ENCODE assay signal across 14 mouse cellular contexts in genomic region chr11:55008230-55008629, GRCm38 (mm10).
"Had no signal": no experiment of that assay in that cellular context is flagged by ENCODE, and none has a peak within 500 bp of the region (broad histone marks: within the 10 kb centered on the region; RNA-seq: fewer than 3 reads in every experiment).

No protein-coding gene starts in this region.

- ATAC-seq: intestine, postnatal 0 days had no signal

- H3K4me1 ChIP-seq: liver, embryonic 13.5 days; neural tube, embryonic 13.5 days had no signal

- H3K27me3 ChIP-seq: liver, embryonic 13.5 days; neural tube, embryonic 13.5 days had no signal

- H3K27ac ChIP-seq: kidney, postnatal 0 days; left cerebral cortex, adult 2 months; liver, embryonic 13.5 days; macrophage; neural tube, embryonic 13.5 days; stomach, postnatal 0 days had no signal

- H3K4me3 ChIP-seq: left cerebral cortex, adult 2 months; liver, embryonic 13.5 days; myocyte; neural tube, embryonic 13.5 days had no signal

- DNase-seq: kidney, adult 2 months; kidney, postnatal 36 days; layer of hippocampus, postnatal 36 days; liver, embryonic 13.5 days; lung, adult 2 months; midbrain, embryonic 14.5 days; thymus, postnatal 25 days had no signal
